Mouse (Mus musculus): ENCODE data around the gene Zfp687.
A peak's percentile ranks its signal among the peaks of the same experiment; 100 is the strongest.
"Not testable (repeated sequence)": the region's sequence is repeated elsewhere in the genome, so short reads cannot be mapped to it uniquely, and the experiment has no call there.

The Zfp687 gene

DNA sequence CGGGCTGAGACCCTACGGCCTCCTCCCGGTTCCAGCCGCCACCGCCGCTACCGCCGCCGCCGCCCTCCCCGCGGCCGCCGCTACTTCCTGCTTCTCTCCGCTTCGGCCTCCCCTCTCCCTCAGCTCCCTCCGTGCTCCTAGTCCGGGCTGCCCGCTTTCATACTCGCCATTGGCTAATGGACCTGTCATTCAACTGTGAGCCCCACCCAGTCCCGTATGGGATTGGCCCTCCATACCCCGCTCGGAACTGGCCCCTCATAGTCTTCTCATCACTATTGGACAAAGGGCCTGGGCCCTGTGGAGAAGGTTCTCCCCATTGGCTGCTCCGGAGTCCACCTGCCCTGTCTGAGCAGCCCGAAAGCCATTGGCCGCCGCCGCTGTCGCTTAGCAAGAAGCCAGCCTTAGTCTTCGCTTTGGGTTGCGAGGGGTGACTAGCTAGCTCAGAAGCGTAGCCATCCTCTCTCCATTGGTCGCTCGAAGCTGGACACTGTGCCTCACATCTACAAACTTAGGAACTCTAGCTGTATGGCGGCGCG is at the start of gene Zfp687:
Zfp687 (minus strand) TSS at position 112 of the 536 bp plus-strand sequence.
- peak; percentile 99 to 100 for DNase-seq

- DNase-seq = no peak
Observed at GRCm38 (mm10) chr3:95063741-95064140, 48.5 kb upstream of the Zfp687 start.

- no peak for DNase-seq
Observed at GRCm38 (mm10) chr3:95058078-95058477, 42.8 kb upstream of the Zfp687 start.

DNA sequence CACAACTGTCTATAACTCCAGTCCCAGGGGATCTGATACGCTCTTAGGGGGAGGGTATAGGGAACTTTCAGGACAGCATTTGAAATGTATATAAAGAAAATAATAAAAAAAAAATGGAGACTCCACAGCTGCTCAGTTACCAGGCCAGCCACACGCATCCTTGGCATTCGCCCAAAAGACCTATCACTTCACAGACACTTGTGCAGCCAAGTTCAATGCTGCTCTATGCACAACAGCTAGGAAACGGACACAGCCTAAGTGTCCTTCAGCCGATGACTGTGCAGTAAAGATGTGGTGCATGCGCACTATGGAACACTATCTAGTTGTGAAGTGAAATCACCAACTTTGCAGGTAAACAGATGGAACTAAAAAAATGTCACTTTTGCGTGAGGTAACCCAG is 41.0 kb upstream of the Zfp687 start:
- DNase-seq = no peak

GRCm38 (mm10) chr3:95054481-95055260 is 39.4 kb upstream of the Zfp687 start:
- peak; percentile 39 to 48 for DNase-seq

DNA sequence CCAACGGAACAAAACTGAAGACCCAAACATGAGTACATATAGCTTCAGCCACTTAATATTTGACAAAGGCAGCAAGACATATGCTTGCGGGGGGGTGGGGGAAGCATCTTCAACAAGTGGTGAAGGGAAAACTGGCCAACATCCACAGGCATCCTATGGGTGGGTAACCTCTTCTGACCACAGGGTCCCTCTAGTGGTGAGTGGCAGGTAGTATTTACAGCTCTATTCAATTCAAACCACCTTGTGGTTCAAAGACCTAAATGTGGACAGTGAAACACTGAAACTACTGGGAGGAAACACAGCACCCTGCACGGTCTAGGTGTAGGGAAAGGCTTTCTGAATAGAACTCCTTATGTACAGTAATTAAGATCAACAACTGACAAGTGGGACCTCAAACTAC is 38.5 kb upstream of the Zfp687 start:
- DNase-seq = peak in 1 of 2 experiments; percentile 36

DNA sequence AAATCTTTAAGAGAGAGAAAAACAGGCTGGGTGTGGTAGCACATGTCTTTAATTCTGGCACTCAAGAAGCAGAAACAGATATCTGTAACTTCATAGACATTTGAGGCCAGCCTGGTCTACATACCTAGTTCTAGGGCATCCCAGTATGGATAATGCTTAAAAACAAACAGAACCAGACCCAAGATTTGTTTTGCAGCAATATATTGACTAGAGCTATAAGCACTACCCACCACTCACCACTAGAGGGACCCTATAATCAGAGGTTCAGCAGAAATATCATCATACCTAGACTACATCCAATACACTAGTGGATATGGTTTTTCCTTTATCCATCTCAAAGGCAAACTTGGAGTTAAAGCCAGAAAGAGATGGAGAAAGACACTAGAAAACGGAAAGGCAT is 37.7 kb upstream of the Zfp687 start:
- DNase-seq = peak in 1 of 2 experiments; percentile 52

- no peak for DNase-seq
Observed at GRCm38 (mm10) chr3:95047914-95048313, 32.7 kb upstream of the Zfp687 start.

DNA sequence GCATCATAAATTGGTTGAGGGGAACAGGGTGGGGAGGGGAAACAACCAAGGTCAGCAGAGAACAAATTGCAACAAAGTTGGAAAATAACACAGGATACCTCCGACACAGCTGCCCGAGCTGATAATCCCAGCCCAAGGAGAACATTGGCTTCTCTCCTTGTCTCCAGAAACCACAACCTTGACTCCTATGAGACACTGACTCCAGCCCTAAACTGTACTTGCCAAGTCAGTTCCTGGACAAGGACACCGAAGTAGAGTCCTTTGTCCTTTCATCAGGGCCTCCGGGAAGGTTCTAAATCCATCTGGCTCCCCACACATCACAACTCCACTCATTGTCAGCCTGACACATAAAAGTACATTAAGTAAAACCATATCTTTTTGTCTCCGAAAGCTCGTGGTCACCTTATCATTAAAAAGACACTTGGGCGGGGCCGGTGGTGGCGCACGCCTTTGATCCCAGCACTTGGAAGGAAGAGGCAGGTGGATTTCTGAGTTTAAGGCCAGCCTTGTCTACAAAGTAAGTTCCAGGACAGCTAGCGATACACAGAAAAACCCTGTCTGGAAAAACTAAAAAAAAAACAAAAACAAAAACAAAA is 31.3 kb upstream of the Zfp687 start:
- no peak for DNase-seq

DNA sequence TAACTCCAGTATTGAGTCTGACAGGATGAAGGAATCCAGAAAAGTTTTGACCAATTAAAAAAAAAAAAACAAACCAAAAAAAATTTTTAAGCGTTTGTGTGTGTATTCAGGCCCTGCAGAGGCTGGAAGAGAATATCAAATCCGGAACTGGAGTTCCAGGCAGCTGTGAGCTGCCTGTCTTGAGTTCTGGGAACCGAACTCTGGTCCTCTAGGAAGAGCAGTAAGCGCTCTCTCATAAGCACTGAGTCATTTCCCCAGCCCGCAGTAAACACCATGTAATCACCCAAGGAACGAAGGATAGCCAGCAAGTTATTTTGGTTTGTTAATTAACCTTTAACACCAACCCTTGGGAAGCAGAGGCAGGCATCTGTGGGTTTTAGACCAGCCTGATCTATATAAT is 28.0 kb upstream of the Zfp687 start:
- no peak for DNase-seq

DNA sequence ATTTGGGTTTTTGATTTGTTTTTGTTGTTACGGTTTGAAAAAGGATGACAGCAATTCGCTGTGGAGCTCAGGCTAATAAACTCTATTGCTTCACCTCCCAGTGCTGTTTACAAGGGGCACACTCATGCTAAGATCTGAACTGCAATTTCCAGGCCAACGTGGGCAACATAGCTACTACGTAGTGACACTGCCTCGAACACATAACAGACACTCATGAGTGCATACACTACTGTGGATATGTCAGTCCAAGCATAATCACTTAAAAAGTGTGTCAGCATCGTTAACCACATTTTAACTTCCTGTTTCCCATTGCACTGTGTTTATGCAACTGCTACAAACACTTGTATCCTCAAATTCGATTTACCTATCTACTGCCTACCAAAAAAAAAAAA is 27.6 kb upstream of the Zfp687 start:
- DNase-seq = no peak

GRCm38 (mm10) chr3:95042166-95042837 is 27.1 kb upstream of the Zfp687 start, which contains the start of gene Psmd4:
TSS of gene Psmd4 (minus strand) at chr3:95042614.
- peak; percentile 97 for DNase-seq

GRCm38 (mm10) chr3:95041625-95042024 is 26.4 kb upstream of the Zfp687 start:
- DNase-seq = no peak

DNA sequence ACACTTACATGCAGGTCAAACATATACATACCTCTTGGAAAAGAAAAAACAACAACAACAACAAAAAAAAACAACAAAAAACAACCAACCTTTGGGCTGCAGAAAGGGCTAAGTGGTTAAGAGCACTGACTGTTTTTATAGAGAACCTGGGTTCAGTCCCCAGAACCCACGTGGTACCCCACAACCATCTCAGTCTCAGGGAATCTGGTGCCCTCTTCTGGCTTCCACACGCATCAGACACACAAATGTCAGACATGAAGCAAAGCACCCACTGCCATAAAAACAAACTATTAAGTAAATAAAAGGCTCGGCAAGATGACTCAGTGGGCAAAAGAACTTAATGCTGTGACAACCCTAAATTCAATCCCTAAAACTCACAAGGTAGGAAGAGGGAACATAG is 14.7 kb upstream of the Zfp687 start:
- DNase-seq = no peak

GRCm38 (mm10) chr3:95029291-95029827 is 14.1 kb upstream of the Zfp687 start:
- not testable (repeated sequence) for DNase-seq

DNA sequence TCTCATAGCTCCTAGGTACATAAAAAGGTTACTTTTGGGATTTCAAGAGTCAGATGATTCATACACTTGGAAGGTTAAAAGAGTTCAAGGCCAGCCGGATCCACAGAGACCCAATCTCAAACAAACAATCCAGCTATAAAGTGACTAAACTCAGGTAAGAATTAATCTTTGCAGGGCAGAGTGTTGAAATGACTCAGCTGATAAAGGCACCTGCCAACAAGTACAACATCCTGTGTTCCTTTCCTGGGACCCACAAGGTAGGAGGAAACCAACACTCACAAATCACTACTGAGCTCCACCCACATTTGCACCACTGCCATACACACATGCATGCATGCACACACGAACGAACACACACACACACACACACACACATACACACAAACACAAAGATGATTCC is 13.4 kb upstream of the Zfp687 start:
- DNase-seq = no peak

DNA sequence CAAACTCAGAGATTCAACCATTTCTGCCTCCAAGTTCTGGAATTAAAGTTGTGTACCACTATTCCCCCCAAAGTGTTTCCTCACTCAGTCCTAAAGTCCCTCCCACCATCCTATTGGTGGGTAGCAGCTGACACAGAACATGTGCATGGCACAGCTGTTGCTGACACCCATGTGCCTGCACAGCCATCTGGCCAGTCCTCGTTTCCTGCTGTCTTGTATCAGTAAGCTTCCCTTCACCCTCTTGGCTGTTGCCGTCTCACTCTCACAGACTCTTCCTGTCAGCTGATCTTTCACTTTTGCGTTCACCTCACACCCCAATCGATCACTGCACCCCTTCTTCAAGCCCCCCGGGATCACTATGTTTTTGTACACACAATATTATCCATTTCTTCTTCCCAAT is 12.5 kb upstream of the Zfp687 start:
- DNase-seq = no peak

DNA sequence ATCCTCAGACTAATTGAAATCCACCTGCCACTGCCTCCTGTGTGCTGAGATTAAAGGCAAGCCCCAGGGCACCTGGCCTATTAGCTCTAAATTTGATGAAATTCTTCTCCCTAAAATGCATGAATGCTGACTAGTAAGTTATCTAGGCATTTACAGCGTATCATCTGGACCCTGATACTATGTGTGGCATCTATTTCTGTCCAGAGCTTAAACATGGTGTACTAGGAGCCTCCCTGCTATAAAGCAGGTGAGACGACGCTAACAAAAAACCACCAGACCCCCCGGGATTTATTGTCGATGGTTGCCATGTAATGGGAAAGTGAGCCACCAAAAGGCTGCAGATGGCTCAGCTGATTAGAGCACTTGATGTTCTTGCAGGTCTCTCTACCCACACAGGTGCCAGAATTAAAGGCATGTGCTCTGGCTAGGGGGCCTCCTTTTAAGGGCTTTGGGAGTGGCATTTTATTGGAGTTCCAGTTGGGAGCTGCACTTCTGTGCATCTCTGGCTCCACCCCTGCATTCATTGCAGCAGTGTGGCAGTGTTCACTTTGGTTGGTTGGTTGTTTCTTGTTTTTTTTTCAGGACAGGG is 11.9 kb upstream of the Zfp687 start:
- DNase-seq = no peak

DNA sequence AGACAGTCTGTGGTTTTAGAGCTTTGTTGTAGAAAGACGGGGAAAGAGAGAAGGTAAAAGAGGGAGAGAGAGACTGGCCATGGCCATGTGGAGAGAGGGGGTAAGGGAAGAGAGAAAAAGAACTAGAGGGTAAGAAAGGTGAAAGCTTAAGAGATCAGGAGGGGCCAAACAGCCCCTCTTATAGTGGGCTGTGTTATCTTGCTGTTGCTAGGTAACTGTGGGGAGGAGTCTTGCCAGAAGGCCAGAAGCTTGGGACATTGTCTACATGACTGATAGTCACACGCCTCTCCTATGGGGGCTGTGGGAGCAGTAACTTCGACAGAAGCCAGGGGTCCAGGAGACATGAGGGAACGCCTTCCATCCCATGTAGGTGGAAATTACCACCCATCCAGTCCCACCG is 10.0 kb upstream of the Zfp687 start:
- DNase-seq = no peak

DNA sequence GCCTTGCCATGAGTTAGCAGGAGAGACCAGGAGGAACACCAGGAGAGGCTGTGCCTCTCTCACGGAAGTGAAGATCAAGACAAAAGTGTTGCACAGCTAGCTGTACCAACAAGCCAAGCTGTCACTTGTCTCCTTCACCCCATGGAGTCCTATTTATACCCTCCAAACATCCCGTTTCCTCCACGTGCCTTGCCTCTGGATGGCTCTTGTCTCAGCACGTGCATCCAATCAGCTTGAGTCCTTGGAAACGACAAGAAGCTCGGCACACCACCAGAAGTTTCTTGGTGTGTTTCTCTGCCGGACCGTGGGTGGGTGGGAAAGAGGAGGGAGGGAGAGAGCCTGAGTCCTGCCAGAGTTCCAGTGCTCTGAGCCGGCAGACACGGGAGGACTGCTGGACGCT is 9.3 kb upstream of the Zfp687 start:
- DNase-seq = no peak

DNA sequence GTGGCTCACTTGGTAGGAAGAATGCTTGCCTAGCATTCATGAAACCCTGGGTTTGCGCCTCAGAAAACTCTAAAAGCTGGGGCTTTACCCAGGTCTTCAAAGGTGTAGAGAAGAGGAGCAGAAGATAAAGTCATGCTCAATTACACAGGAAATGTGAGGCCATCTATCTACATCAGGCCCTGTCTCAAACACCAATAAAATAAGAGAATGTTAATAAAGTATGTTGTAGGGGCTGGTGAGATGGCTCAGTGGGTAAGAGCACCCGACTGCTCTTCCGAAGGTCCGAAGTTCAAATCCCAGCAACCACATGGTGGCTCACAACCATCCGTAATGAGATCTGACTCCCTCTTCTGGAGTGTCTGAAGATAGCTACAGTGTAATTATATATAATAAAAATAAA is 5.7 kb upstream of the Zfp687 start:
- not testable (repeated sequence) for DNase-seq

DNA sequence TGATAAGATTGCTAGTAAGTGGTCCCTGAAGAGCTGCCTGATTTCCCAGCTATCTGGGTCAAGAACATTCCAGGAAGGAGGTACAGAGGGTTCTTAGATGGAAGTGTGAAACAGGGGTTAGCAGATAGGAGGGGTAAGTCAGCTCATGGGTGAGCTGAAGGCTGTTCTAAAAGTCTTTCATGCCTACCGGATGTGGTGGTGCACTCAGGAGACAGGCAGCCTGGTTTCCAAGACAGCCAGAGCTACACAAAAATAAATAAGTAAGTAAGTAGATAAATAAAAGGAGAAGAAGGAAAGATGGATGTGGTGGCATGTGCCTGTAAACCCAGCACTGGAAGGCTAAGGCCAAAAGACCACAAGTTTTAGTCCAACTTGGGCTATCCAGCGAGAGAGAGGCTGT is 3.5 kb upstream of the Zfp687 start:
- DNase-seq = no peak

DNA sequence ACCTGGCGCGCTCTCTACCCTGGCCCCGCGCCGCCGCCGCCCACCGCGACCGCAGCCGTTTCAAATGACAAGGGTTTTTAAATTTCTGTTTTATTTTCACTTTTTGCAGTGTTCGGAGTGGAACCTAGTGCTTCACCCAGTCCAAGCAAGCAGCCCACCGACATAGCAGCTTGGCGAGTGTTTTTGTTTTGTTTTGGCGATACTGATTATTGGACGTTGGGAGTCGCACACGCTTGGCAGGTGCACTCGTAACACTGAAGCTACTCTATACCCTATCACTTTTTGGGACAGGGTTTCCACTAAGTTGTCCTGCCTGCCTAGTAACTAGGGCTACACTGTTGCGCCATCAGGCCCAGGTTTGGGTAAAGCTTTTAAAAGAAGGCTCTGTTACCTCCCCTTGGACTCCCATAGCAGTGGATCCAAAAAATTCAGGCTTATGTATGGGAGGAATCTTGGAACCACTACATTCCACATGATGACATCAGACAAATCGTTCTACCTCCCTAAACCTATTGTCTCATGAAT is 1.3 kb upstream of the Zfp687 start:
- DNase-seq = no peak

Measured in cerebellum, postnatal 36 days (tissue).